Mouse (Mus musculus): ENCODE measurements around the gene Dyrk1a. TPM values are rescaled to one million over a fixed set of nuclear protein-coding genes. Genes with fewer than 3 reads are reported as not detected.

The Dyrk1a gene
- polyA plus RNA-seq, 1 experiment from 2014 or later, result 9.0 TPM

Other genes with a start within 250 kb of the Dyrk1a start
- 3.8 and 4.5 TPM in 2 replicates for gene Ripply3, start 241.6 kb upstream of the Dyrk1a start, polyA plus RNA-seq (2016; fragmentation: Nextera tagmentation; extraction: Ambion mirVana)
- 353 and 377 TPM in 2 replicates for gene Ttc3, start 199.4 kb upstream of the Dyrk1a start, polyA plus RNA-seq (2016; fragmentation: Nextera tagmentation; extraction: Ambion mirVana)
- 103 and 105 TPM in 2 replicates for gene Pigp, start 198.2 kb upstream of the Dyrk1a start, polyA plus RNA-seq (2016; fragmentation: Nextera tagmentation; extraction: Ambion mirVana)
- gene Vps26c, start 43.2 kb upstream of the Dyrk1a start, polyA plus RNA-seq (2016; fragmentation: Nextera tagmentation; extraction: Ambion mirVana), result 51.8 and 58.7 TPM in 2 replicates